Mouse (Mus musculus): ENCODE data around the gene Dph3.

GRCm38 (mm10) chr14:32037661-32038252, 47.8 kb downstream of the Dph3 start:
- TF ChIP-seq CTCF (IDR thresholded peaks at IDR 0.05; ENCODE audit: borderline replicate concordance, control insufficient read depth, extremely low read depth, insufficient read depth, low read length, poor library complexity): no peak
- no peak for TF ChIP-seq POLR2A (IDR thresholded peaks at IDR 0.05; ENCODE audit: control insufficient read depth, extremely low read depth, insufficient read depth, low read length, poor library complexity)

All from thymus, adult 2 months (tissue).